Mouse (Mus musculus): Measurements from ENCODE around the gene Tbc1d10a. TPM values are rescaled to one million over a fixed set of nuclear protein-coding genes. Genes with fewer than 3 reads are reported as not detected.
A peak's percentile ranks its signal among the peaks of the same experiment; 100 is the strongest.

The Tbc1d10a gene
- 10 to 100 TPM; 12.3 to 12.6 TPM for total RNA-seq (2021)

DNA sequence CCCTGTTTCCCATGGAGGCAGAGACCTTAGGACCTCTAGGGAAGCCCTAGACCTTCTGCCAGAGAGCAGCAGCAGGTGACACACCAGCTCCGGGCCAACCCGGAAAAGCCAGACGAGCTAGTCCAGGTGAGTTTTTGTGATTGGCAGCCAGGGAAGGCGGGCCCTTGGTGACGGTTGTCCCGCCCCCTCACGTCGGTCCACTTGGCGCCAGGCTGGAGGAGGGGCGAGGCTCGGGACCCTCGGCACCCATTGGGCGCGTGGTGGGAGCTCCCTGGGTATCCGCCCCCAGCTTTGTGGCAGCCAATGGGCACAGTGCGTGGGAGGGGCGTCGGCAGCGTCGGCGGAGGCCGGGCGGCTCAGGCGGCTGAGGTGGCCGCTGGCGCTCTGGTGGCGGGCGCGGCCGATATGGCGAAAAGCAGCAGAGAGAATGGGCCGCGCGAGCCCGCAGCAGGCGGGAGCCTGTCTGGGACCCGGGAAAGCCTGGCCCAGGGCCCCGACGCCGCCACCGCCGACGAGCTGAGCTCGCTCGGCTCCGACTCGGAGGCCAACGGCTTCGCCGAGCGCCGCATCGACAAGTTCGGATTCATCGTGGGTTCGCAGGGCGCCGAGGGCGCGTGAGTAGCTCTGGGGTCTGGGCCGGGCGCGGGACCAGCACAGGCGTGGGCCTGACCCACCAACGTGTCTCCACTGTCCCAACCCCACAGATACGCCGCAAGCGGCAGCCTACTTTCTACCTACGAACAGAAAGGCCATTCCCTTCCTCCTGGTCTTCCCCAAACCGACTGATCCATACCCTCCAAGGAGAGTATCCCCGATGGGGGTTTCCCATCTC, at the start of gene Tbc1d10a:
TSS of gene Tbc1d10a (plus strand) at position 304 of the 832 bp plus-strand sequence.
- intact Hi-C loops (cut with DNase I) = loop anchor here (2.0 kb wide), 1 partner anchor 16 kb away; no protein-coding TSS in a partner anchor
- peak; percentile 98 to 99 for DNase-seq

GRCm38 (mm10) chr11:4138964-4139363, 47.6 kb upstream of the Tbc1d10a start:
- intact Hi-C loops (cut with DNase I) = loop anchor here (5.0 kb wide), 1 partner anchor 283 kb away; no protein-coding TSS in a partner anchor
- DNase-seq = no peak

- no peak for DNase-seq
- intact Hi-C loops (cut with DNase I) = no loop called here
These were observed 45.1 kb upstream of the Tbc1d10a start for GRCm38 (mm10) chr11:4141505-4141904.

DNA sequence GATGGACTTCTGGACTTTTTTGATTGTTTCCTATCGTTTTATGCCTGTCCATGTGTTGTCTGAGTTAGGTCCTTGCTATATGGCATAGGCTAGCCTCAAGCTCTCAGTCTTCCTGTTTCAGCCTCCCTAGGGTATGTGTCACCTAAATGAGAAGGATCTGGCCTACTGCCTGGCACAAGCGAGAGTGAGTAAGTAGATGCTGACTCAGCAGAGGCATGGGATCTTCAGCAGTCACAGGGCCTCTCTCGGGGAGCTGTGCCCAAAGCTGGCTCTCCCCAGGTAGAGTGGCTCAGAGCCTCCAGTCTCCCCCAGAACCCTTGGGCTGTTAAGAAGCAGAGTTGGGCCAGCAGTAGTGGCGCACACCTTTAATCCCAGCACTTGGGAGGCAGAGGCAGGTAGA, 44.2 kb upstream of the Tbc1d10a start:
- no peak for DNase-seq
- intact Hi-C loops (cut with DNase I) = no loop called here

DNA sequence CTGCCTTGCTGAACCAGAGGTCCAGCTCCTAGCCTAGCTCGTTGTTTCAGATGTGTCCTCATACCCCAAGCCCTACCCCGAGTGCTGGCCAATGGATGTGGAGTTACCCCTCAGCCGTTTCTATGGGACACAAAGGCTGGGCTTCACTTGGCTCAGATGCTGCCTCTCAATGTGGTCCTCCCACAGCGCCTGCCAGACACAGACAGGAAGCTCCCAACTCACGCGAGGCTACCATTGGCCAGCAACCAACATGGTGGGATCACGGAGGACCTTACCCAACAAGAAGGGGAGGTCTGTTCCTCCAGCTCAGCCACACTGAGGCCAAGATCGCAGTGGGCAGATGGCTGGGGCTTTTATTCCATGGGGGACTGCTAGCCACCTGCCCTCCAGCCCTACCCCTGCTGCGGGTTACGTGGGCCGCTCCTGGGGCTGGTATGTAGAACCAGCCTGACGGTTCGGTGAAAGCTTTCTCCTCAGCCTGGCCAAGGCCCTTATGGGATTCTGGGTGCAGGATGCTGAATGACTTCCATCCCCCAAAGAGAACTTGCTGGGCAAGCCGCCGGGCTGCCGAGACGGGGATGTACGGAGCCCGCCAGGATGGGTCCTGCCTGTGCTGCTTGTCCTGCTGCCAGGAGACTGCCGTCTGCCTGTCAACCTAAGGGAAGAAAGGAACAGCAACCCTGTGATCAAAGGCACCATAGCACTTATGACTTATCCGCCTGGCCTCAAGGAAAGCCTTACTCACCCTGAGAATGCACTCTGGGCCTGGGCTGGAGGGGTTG, 43.1 kb upstream of the Tbc1d10a start:
- DNase-seq = no peak
- intact Hi-C loops (cut with DNase I) = no loop called here

- intact Hi-C loops (cut with DNase I) = no loop called here
- DNase-seq = no peak
These were observed 40.2 kb upstream of the Tbc1d10a start for GRCm38 (mm10) chr11:4146381-4146780.

GRCm38 (mm10) chr11:4147098-4147497, 39.5 kb upstream of the Tbc1d10a start:
- DNase-seq = peak in 1 of 2 experiments; percentile 45
- intact Hi-C loops (cut with DNase I) = no loop called here

- no peak for DNase-seq
- intact Hi-C loops (cut with DNase I) = no loop called here
These were observed 38.5 kb upstream of the Tbc1d10a start for GRCm38 (mm10) chr11:4148120-4148519.

DNA sequence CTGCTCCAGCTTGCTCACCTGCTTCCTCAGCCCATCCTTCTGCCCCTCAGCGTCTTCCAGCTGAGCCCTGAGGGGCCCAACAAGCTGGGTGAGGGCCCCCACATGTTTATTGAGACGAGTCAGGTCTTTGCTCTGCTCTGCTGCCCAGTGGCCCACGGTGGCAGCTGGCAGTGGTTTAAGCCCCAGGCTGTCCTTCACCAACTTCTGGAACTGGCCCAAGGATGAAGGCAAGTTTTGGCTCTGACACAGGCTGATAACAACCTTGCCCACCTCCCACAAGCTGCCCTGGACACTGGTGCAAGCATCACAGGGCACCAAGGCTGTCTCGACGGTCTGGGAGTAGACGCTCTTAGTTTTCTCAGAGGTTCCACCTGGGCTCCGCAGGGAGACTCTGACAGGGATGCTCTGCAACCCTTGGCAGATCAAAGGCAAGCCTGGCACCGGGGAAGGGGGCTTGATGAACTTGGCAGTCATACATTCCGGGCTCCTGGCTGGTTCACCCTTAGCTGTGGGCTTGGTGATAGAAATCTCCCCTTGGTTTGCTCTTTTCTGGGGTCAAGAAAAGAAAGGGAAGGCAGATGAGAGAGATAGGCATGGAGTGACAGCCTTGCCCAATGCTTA, 37.9 kb upstream of the Tbc1d10a start:
- intact Hi-C loops (cut with DNase I) = no loop called here

DNA sequence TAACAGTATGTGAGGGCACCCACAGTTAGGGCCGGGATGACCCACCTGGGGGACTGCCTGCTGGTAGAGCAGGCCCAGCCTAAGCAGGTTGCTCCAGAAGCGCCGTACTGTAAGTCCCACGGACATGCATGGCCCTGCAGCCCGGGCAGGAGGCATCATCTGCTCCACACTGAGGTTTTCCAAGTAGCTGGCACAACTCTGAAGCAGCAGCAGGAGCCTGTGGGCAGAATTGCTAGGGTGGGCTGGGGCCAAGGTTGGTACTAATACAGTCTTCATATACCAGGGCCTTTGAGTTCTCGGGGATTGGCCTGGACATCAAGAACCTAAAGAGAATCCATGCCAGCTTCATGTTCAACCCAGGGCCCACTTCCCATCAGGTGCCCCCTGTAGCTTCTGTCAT, 36.7 kb upstream of the Tbc1d10a start:
- no peak for DNase-seq
- intact Hi-C loops (cut with DNase I) = no loop called here

More for the DNA sequence above, 37.9 kb upstream of the Tbc1d10a start:
- no peak for DNase-seq

DNA sequence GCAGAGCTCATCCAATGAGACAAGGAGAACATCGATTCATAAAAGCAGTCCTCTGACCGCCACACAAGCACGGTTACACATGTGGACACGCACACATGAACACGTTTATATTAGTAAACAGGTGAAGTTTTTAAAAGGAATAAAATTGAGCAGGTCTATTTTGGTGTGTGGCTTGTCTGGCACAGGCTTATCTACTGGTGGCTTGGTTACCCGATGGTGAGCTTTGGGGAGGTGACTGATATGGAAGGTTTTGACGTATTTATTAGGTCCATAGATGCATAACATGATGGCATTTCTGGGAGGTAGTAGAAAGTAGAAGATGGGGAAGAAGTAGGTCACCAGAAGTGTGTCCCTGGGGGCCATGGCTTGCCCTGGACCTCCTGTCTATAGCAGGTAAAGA, 32.9 kb upstream of the Tbc1d10a start:
- intact Hi-C loops (cut with DNase I) = no loop called here
- no peak for DNase-seq

- intact Hi-C loops (cut with DNase I) = no loop called here
- DNase-seq = no peak
These were observed 30.9 kb upstream of the Tbc1d10a start for GRCm38 (mm10) chr11:4155641-4156040.

DNA sequence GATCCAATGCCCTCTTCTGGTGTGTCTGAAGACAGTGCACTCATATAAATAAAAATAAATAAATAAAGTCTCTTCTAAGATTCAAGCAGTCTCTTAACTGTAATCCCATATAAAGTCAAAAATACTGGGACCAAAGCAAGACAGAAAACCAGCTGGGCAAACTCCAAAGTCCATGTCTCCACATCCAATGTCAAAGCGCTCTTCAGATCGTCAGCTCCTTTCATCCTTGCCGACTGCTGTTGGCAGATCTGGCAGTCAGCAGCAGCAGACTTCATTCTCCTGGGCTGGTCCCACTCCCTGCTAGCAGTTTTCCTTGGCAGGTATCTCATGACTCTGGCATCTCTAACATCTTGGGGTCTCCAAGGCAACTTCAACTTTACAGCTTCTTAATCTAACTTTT, 27.9 kb upstream of the Tbc1d10a start:
- DNase-seq = no peak
- intact Hi-C loops (cut with DNase I) = no loop called here

DNA sequence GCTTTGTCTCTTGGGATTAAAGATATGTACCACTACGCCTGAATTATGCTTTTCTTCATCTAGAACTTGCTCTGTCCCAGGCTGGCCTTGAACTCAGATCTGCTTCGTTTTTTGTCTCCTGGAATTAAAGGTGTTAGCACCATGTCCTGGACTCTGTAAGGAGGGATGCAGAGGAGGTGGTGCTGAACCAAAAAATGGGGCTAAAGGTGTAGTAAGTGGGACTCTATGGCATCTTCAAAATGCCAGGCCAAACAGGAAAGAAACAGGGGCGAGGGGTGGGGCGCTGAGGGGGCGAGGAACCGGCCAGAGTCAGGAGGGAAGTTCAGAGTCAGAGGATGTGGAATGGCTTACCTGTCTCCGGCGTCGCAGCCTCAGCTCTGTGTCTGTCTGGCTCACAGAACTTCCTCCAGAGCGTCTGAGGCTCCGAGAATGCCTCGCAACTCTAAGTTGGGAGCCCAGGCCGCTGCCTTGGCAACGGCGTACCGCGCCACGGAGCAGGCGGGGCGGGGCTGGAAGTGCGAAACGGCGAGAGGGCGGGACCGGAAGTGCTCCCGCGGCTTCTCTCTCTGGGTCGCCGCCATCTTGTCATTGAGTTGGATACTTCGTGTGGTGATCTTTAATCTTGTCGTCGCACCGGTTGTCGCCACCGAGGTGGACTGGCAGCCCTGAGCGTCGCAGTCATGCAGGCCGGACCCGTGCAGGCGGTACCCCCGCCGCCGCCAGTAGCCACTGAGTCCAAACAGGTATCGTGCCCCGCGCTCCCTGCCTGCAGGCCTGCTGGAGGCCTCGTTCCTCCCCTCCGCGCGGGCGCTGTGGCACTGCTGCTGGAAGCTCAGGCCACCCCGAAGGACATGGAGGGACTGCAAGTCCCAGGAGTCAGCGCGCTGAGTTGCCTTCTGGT, 26.5 kb upstream of the Tbc1d10a start, which contains the start of the genes Ccdc157 and Sf3a1:
TSS of gene Ccdc157 (minus strand) at position 486 of the 901 bp plus-strand sequence.
TSS of gene Sf3a1 (plus strand) at position 543 of the 901 bp plus-strand sequence.
- peak; percentile 97 for DNase-seq
- intact Hi-C loops (cut with DNase I) = loop anchor here (2.0 kb wide), 2 partner anchors 25 to 59 kb away; partner anchors contain the start of genes Castor1 and Rnf215

GRCm38 (mm10) chr11:4160758-4161480, 25.7 kb upstream of the Tbc1d10a start:
- DNase-seq = no peak
- intact Hi-C loops (cut with DNase I) = loop anchor here (2.0 kb wide), 2 partner anchors 26 to 58 kb away; partner anchors contain the start of genes Castor1 and Rnf215

- intact Hi-C loops (cut with DNase I) = no loop called here
- no peak for DNase-seq
These were observed 21.9 kb upstream of the Tbc1d10a start for GRCm38 (mm10) chr11:4164701-4165100.

- no peak for DNase-seq
- intact Hi-C loops (cut with DNase I) = no loop called here
These were observed 20.0 kb upstream of the Tbc1d10a start for GRCm38 (mm10) chr11:4166467-4167090.

DNA sequence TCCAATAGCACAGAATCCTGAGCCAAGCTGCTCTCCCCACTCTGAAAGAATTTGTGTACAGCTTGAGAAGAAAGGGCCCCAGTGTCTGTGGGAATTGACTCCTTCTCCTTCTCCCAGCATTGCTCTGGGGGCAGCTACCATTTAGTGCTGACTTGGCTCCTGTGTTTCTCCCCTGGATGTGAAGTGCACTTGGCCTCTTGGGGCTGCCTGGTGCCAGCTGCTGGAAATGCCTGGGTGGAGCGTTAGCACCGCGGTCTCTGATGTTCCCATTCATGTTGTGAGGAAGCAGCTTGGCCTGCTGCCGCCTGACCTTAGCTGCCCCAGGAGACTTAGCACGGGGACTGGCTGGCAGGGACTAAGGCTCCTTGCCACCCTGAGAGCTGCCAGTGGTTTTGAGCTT, 12.0 kb upstream of the Tbc1d10a start:
- intact Hi-C loops (cut with DNase I) = no loop called here
- DNase-seq = peak; percentile 89

- peak; percentile 81 to 86 for DNase-seq
- intact Hi-C loops (cut with DNase I) = no loop called here
These were observed 8.9 kb upstream of the Tbc1d10a start for GRCm38 (mm10) chr11:4177716-4178115.
